Mouse (Mus musculus) embryonic facial prominence, embryonic 12.5 days (tissue): ENCODE results near the gene Clba1. TPM values are rescaled to one million over a fixed set of nuclear protein-coding genes. Genes with fewer than 3 reads are reported as not detected.

Source experiments
- ATAC-seq: fragments of 200-750 bp; cut with Nextera tagmentation; 2 replicates; pipeline ENCODE4 v1.8.0; 2017; ENCODE audit not compliant: insufficient number of reproducible peaks, insufficient read depth, low FRiP score, low TSS enrichment
- H3K27ac ChIP-seq: fragments of 300-500 bp; sonication (generic); 2 replicates; pipeline ENCODE4 v1.5.1; 2016; ENCODE audit warnings: mild to moderate bottlenecking
- H3K27me3 ChIP-seq: fragments of 300-500 bp; sonication (generic); 2 replicates; pipeline ENCODE4 v1.6.1; 2016; ENCODE audit warnings: mild to moderate bottlenecking, moderate library complexity
- H3K36me3 ChIP-seq: fragments of 300-500 bp; sonication (generic); 2 replicates; pipeline ENCODE4 v1.6.1; 2016; ENCODE audit warnings: mild to moderate bottlenecking
- H3K4me1 ChIP-seq: fragments of 300-500 bp; sonication (generic); 2 replicates; pipeline ENCODE4 v1.6.1; 2016
- H3K4me2 ChIP-seq: fragments of 300-500 bp; sonication (generic); replicated peaks from 2 replicates; pipeline ENCODE4 v1.6.1; 2016; ENCODE audit warnings: mild to moderate bottlenecking, moderate library complexity
- H3K4me3 ChIP-seq: fragments of 300-500 bp; sonication (generic); 2 replicates; pipeline ENCODE4 v1.5.1; 2016; ENCODE audit warnings: mild to moderate bottlenecking
- H3K9ac ChIP-seq: fragments of 300-500 bp; sonication (generic); 2 replicates; pipeline ENCODE4 v1.6.1; 2016; ENCODE audit warnings: mild to moderate bottlenecking, moderate library complexity
- H3K9me3 ChIP-seq: fragments of 300-500 bp; sonication (generic); 2 replicates; pipeline ENCODE4 v1.6.1; 2016; ENCODE audit warnings: mild to moderate bottlenecking, moderate library complexity
- WGBS: fragments of 180-500 bp; shearing (Covaris S2); methylation state at CpG from one replicate; pipeline ENCODE4 v1.1.7; 2016; 5-methylcytosine and 5-hydroxymethylcytosine counted together
- polyA plus RNA-seq: library from polyadenylated mRNA; unstranded; fragments of >200 nt; fragmentation: Nextera tagmentation; extraction: Ambion mirVana; gene quantifications from 2 replicates; pipeline ENCODE4 v1.2.1, GENCODE M21; 2016

The Clba1 gene
- 9.2 and 9.6 TPM in 2 replicates for polyA plus RNA-seq

GRCm38 (mm10) chr12:112808587-112809364 lies at the start of gene Clba1:
Clba1 (plus strand) TSS chr12:112808937.
- ATAC-seq, result peak; percentile 87
- H3K9me3 ChIP-seq, result no peaks in the 10 kb centered on the region
- H3K9ac ChIP-seq, result peak within 1 kb of the TSS; percentile 64
- peak within 1 kb of the TSS; percentile 96 for H3K4me2 ChIP-seq
- peak within 1 kb of the TSS; percentile 51 for H3K27ac ChIP-seq
- peaks cover 15% of the 10 kb centered on the region for H3K4me1 ChIP-seq
- H3K4me3 ChIP-seq, result peak within 1 kb of the TSS; percentile 55
- peaks cover 3% of the 10 kb centered on the region; the same call in 1 of the 2 replicates for H3K27me3 ChIP-seq
- H3K36me3 ChIP-seq, result 0 out of 2 replicates have a peak, but pooled peaks cover 3% of the 10 kb centered on the region
- 1% methylated on average over 64 of the region's 64 CpGs for WGBS

- no peak overlapping the region for H3K9ac ChIP-seq
- no peak overlapping the region for H3K4me3 ChIP-seq
- no peaks in the 10 kb centered on the region for H3K4me1 ChIP-seq
- ATAC-seq, result no peak
- H3K27ac ChIP-seq, result no peak overlapping the region
- H3K36me3 ChIP-seq, result no peaks in the 10 kb centered on the region
- H3K9me3 ChIP-seq, result no peaks in the 10 kb centered on the region
- 87% methylated on average over 3 of the region's 3 CpGs for whole genome bisulfite sequencing
- no peaks in the 10 kb centered on the region for H3K27me3 ChIP-seq
- H3K4me2 ChIP-seq, result no peak overlapping the region
Observed at GRCm38 (mm10) chr12:112759471-112759870, 49.3 kb upstream of the Clba1 start.

- Histone ChIP-seq H3K27me3 (no peaks in the 10 kb centered on the region), H3K9me3 (no peaks in the 10 kb centered on the region), H3K27ac (no peak within 1 kb of the TSS), H3K4me1 (no peaks in the 10 kb centered on the region), H3K9ac (no peak within 1 kb of the TSS), H3K4me3 (no peak within 1 kb of the TSS), H3K36me3 (no peaks in the 10 kb centered on the region), H3K4me2 (no peak within 1 kb of the TSS)
- ATAC-seq, result no peak
- WGBS, result 46% methylated on average over 4 of the region's 4 CpGs
Observed at GRCm38 (mm10) chr12:112760154-112760926, 48.4 kb upstream of the Clba1 start, which contains the start of gene Pld4. Pld4 (plus strand) TSS chr12:112760655.

GRCm38 (mm10) chr12:112761411-112761810 lies 47.3 kb upstream of the Clba1 start:
- Histone ChIP-seq H3K27ac (no peak overlapping the region), H3K9ac (no peak overlapping the region), H3K9me3 (no peaks in the 10 kb centered on the region), H3K27me3 (no peaks in the 10 kb centered on the region), H3K4me2 (no peak overlapping the region), H3K36me3 (no peaks in the 10 kb centered on the region), H3K4me1 (no peaks in the 10 kb centered on the region), H3K4me3 (no peak overlapping the region)
- WGBS, result 85% methylated on average over 4 of the region's 4 CpGs
- ATAC-seq, result no peak

- WGBS, result 88% methylated on average over 3 of the region's 3 CpGs
- Histone ChIP-seq H3K27me3 (no peaks in the 10 kb centered on the region), H3K4me2 (no peak overlapping the region), H3K9me3 (no peaks in the 10 kb centered on the region), H3K4me1 (no peaks in the 10 kb centered on the region), H3K4me3 (no peak overlapping the region), H3K27ac (no peak overlapping the region), H3K9ac (no peak overlapping the region), H3K36me3 (no peaks in the 10 kb centered on the region)
- ATAC-seq, result no peak
Observed at GRCm38 (mm10) chr12:112762018-112762417, 46.7 kb upstream of the Clba1 start.

- no peak overlapping the region for H3K27ac ChIP-seq
- H3K9me3 ChIP-seq, result no peaks in the 10 kb centered on the region
- no peak overlapping the region for H3K4me2 ChIP-seq
- no peaks in the 10 kb centered on the region for H3K27me3 ChIP-seq
- no peaks in the 10 kb centered on the region for H3K36me3 ChIP-seq
- H3K9ac ChIP-seq, result no peak overlapping the region
- H3K4me3 ChIP-seq, result no peak overlapping the region
- no peak for ATAC-seq
- no peaks in the 10 kb centered on the region for H3K4me1 ChIP-seq
- WGBS, result 74% methylated on average over 4 of the region's 4 CpGs
Observed at GRCm38 (mm10) chr12:112763176-112763575, 45.6 kb upstream of the Clba1 start.

- Histone ChIP-seq H3K9me3 (no peaks in the 10 kb centered on the region), H3K4me2 (no peak overlapping the region), H3K27ac (no peak overlapping the region), H3K36me3 (no peaks in the 10 kb centered on the region), H3K4me1 (no peaks in the 10 kb centered on the region), H3K4me3 (no peak overlapping the region), H3K27me3 (no peaks in the 10 kb centered on the region), H3K9ac (no peak overlapping the region)
- 85% methylated on average over 5 of the region's 5 CpGs for WGBS
- ATAC-seq, result no peak
Observed at GRCm38 (mm10) chr12:112764141-112764540, 44.6 kb upstream of the Clba1 start.

GRCm38 (mm10) chr12:112764991-112765390 lies 43.7 kb upstream of the Clba1 start:
- no peak overlapping the region for H3K4me3 ChIP-seq
- H3K4me1 ChIP-seq, result no peaks in the 10 kb centered on the region
- no peaks in the 10 kb centered on the region for H3K27me3 ChIP-seq
- H3K9ac ChIP-seq, result no peak overlapping the region
- no peak for ATAC-seq
- H3K4me2 ChIP-seq, result no peak overlapping the region
- no peaks in the 10 kb centered on the region for H3K9me3 ChIP-seq
- WGBS, result 87% methylated on average over 7 of the region's 7 CpGs
- no peak overlapping the region for H3K27ac ChIP-seq
- no peaks in the 10 kb centered on the region for H3K36me3 ChIP-seq

- Histone ChIP-seq H3K27ac (no peak overlapping the region), H3K9ac (no peak overlapping the region), H3K36me3 (no peaks in the 10 kb centered on the region), H3K27me3 (no peaks in the 10 kb centered on the region), H3K4me1 (no peaks in the 10 kb centered on the region), H3K4me3 (no peak overlapping the region), H3K4me2 (no peak overlapping the region), H3K9me3 (no peaks in the 10 kb centered on the region)
- WGBS, result 87% methylated on average over 7 of the region's 7 CpGs
- ATAC-seq, result no peak
Observed at GRCm38 (mm10) chr12:112766586-112766985, 42.2 kb upstream of the Clba1 start.

- H3K4me2 ChIP-seq, result no peak overlapping the region
- no peaks in the 10 kb centered on the region for H3K27me3 ChIP-seq
- no peaks in the 10 kb centered on the region for H3K36me3 ChIP-seq
- H3K9ac ChIP-seq, result no peak overlapping the region
- H3K4me3 ChIP-seq, result no peak overlapping the region
- WGBS, result 87% methylated on average over 16 of the region's 16 CpGs
- H3K4me1 ChIP-seq, result no peaks in the 10 kb centered on the region
- no peak overlapping the region for H3K27ac ChIP-seq
- no peak for ATAC-seq
- H3K9me3 ChIP-seq, result no peaks in the 10 kb centered on the region
Observed at GRCm38 (mm10) chr12:112767036-112767890, 41.5 kb upstream of the Clba1 start.

GRCm38 (mm10) chr12:112768166-112768565 lies 40.6 kb upstream of the Clba1 start:
- no peak overlapping the region for H3K4me2 ChIP-seq
- H3K9me3 ChIP-seq, result no peaks in the 10 kb centered on the region
- H3K27ac ChIP-seq, result no peak overlapping the region
- no peak for ATAC-seq
- H3K27me3 ChIP-seq, result no peaks in the 10 kb centered on the region
- no peaks in the 10 kb centered on the region for H3K4me1 ChIP-seq
- H3K4me3 ChIP-seq, result no peak overlapping the region
- H3K36me3 ChIP-seq, result no peaks in the 10 kb centered on the region
- H3K9ac ChIP-seq, result no peak overlapping the region
- WGBS, result 88% methylated on average over 8 of the region's 8 CpGs
